Mouse (Mus musculus) liver, adult 2 months (tissue): ENCODE results near the gene Mafg.

Experiments
- CTCF ChIP-seq: fragments of 200-500 bp; IDR thresholded peaks from 2 replicates; pipeline ENCODE4 v1.5.1; 2011; ENCODE audit warnings: low read depth, low read length, control low read depth
- POLR2A ChIP-seq: fragments of 200-500 bp; IDR thresholded peaks from 2 replicates; pipeline ENCODE4 v1.6.1; 2011; ENCODE audit warnings: low read length, control low read depth; ENCODE audit not compliant: insufficient read depth; ENCODE audit errors: extremely low read depth

- TF ChIP-seq CTCF: no peak
- no peak for TF ChIP-seq POLR2A
Measured at GRCm38 (mm10) chr11:120610477-120611046, 22.8 kb downstream of the Mafg start.
